Mouse (Mus musculus): Measurements from ENCODE around the gene E2f1.

The E2f1 gene

DNA sequence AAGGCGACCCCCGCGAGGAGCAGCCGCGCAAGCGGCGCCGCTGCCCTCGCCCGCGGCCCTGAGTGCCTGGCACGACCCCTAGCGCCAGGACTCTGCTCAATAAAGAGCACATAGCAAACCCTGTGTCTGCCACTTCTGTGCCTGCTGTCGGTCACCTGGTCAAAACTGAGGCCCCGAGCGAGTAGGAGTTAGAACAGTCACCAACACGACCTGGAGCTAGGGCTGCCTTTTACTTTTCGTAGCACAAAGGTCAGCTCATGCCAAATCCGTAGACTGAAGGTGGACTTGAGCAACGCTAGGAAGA lies 19.9 kb downstream of the E2f1 start:
- no peak for DNase-seq

DNA sequence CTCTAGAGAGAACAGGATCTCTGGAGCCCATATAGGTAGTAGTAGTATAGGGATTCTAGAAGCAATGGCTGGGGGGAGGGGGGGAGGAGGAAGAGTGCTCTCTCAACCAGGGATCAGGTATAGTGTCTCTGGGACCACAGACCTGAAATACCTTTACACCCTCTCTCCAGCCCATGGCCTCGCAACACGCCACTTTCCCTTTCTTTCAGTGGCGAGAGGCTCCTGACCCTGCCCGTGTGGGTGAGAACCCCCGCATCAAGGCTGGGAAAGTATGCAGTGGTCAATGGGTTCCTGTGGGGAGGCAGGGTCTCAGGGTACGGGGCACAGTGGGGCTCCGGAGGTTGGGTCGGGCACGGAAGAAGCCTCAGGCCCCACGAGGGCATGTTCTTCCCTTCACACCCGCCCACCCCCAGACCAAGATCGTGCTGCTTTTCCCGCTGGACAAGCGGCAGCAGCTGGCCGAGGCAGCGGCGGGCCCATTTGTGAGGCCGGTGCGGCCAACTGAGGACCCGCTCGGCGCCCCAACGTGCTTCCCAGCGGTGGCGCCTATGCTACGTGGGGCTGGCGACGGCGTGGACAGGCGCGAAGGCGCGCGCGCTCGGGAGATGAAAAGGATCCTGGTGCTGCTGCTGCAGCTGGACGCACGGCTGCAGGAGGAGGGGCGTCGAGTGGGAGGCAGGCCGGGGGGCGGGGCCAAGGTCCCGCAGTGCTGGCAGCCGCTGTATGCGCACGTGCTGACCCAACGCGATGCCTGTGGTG lies 20.4 kb downstream of the E2f1 start:
- DNase-seq = peak; percentile 40

DNA sequence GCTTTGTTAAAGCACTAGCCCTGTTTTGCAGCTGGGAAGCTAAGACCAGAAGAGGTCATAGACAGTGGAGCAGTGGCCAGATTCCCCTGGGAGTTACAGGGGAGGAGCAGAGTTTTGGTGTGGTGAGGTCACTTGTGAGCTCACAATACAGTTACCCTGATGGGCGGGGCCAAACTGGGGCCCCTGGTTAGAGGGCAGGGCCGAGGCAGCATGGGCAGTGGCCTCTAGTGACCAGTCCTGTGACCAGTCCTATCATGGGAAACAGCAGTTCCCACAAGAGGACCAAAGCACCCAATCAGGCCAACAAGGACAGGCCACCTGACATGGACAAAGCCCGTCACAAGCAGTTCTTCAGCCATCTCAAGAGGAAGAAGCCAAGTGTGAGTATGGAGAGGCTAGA lies 21.0 kb downstream of the E2f1 start:
- no peak for DNase-seq

- no peak for DNase-seq
These were observed 23.0 kb downstream of the E2f1 start, which contains the start of gene 1700003F12Rik for GRCm38 (mm10) chr2:154546711-154547110. Gene 1700003F12Rik (plus strand): TSS chr2:154547085.

GRCm38 (mm10) chr2:154543567-154544347 lies 25.9 kb downstream of the E2f1 start:
- DNase-seq = no peak

DNA sequence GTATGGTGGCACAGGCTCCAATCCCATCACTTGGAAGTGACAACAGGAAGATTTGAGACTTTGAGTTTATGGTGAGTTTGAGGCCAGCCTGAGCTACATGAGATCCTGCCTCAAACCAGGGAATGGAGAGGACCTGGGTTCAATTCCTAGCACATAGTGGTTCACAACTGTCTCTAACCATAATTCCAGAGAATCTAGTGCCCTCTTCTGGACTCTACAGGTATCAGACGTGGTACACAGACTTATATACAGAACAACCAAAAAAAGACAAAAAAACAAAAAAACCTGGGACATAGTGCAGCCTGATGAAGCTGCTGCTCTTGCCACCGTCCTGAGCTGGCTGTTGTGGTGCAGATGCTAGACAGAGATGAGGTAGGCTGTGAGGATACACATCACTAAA lies 28.1 kb downstream of the E2f1 start:
- DNase-seq = no peak

GRCm38 (mm10) chr2:154539720-154540119 lies 30.0 kb downstream of the E2f1 start:
- DNase-seq = no peak

GRCm38 (mm10) chr2:154538710-154539109 lies 31.0 kb downstream of the E2f1 start:
- no peak for DNase-seq

GRCm38 (mm10) chr2:154538310-154538709 lies 31.4 kb downstream of the E2f1 start:
- DNase-seq = no peak

- no peak for DNase-seq
These were observed 34.9 kb downstream of the E2f1 start for GRCm38 (mm10) chr2:154534704-154535270.

DNA sequence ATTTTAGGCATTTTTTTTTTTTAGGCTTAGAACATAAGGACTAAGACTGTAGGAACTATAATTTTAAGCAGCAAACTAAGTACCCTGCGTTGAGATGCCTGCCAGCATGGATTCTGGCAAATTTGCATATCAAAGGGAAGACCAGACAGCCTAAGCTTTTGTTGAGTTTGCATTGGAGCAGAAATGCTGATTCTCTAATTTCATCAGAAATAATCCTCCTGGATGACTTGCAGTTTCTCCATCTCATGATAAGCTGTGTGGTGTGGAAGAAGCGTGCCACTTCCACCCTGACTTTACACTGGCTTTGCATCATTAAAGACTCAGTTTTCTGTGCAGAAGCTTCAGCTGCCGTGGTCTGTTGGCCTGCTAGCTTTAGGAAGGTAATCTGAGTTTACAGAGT lies 36.8 kb downstream of the E2f1 start:
- no peak for DNase-seq

DNA sequence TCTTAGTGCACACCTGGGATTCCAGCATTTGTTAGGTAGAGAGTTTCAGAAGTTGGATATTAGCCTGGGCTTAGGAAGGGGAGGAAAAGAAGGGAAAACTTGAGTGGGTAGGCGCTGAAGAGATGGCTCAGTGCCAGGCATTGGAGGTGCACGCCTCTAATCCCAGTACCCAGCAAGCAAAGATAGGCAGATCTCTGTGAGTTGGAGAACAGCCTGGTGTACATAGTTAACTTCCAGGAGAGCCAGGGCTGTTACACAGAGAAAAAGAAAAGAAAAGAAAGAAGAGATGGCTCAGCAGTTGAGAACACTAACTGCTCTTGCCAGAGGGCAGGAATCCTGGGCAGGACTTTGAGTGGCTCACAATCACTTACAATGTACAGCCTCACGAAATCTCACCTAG lies 43.2 kb downstream of the E2f1 start:
- DNase-seq = no peak

GRCm38 (mm10) chr2:154525285-154525684 lies 44.4 kb downstream of the E2f1 start:
- no peak for DNase-seq

- no peak for DNase-seq
These were observed 47.4 kb downstream of the E2f1 start for GRCm38 (mm10) chr2:154522334-154522733.

GRCm38 (mm10) chr2:154521449-154521848 lies 48.2 kb downstream of the E2f1 start:
- no peak for DNase-seq

- DNase-seq = no peak
These were observed 52.3 kb downstream of the E2f1 start for GRCm38 (mm10) chr2:154517424-154517823.

DNA sequence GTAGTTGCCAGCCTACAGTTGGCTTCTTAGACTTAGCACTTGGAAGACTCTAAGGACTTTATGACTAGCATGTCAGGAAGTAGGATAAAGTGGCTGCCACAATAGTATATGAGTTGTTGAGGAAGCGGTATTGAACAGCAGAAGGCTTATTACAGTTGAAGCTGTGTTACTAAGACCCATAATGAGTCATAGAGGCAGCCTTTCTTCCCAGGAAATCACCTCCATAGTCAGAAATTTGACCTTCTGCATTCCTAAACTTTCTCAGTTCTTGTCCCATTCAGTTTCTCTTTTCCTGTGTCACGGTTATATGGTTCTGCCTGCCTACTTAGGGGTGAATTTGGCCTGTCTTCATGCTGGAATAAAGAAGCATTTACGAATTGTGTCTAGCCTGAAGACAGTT lies 52.7 kb downstream of the E2f1 start:
- no peak for DNase-seq

DNA sequence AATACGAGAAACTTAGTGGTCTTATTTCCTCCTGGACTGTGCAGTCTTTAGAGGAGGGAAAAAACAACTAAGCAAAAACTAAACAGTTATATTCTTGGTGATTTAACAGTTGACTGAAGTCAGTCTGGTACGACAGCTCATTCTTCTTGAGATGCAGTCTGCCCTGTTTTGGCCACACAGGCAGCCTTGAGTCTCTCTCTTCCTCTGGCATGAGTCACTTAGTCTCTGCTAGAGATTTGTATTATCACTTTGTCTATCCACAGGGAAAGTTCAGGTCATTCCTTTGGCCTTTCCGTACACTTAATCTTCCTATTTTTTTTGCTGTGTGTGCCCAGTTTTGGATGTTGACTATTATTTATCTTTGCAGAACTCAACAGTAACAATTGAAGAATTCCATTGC lies 59.6 kb downstream of the E2f1 start:
- DNase-seq = no peak
